ENCODE assay signal across 7 mouse cellular contexts in genomic region chr7:69810873-69811272, GRCm38 (mm10).
DNase-seq lines count a peak whose midpoint lies in the region; ATAC-seq and TF ChIP-seq lines count a peak whose summit lies in the region.

No protein-coding gene starts in this region.

- H3K27me3 ChIP-seq in liver, adult 2 months (ENCODE audit: control insufficient read depth, insufficient read depth, low read length) = no peaks in the 10 kb centered on the region
- H3K27me3 ChIP-seq in liver, embryonic 11.5 days (replicated peaks; ENCODE audit: control insufficient read depth, insufficient read depth, low read length) = no peaks in the 10 kb centered on the region
- H3K27me3 ChIP-seq in hindbrain, embryonic 15.5 days = peaks cover 2% of the 10 kb centered on the region; the same call in 1 of the 2 replicates
- peaks cover 7% of the 10 kb centered on the region for H3K27me3 ChIP-seq in midbrain, embryonic 13.5 days

- DNase-seq in liver, adult 2 months (ENCODE audit: extremely low read depth, low read depth, low spot score) = peak; percentile 2
- DNase-seq in liver, embryonic 11.5 days (ENCODE audit: low spot score) = no peak
- peak; percentile 57 for DNase-seq in embryo, embryonic 11 days
- no peak for DNase-seq in cerebellum, adult 9-10 months

- no peaks in the 10 kb centered on the region for H3K36me3 ChIP-seq in liver, adult 2 months (ENCODE audit: control insufficient read depth, insufficient read depth, low read length)
- no peaks in the 10 kb centered on the region for H3K36me3 ChIP-seq in liver, embryonic 11.5 days (ENCODE audit: control insufficient read depth, insufficient read depth, low read length)
- H3K36me3 ChIP-seq in hindbrain, embryonic 15.5 days = no peaks in the 10 kb centered on the region
- no peaks in the 10 kb centered on the region for H3K36me3 ChIP-seq in midbrain, embryonic 13.5 days

- TF ChIP-seq CTCF in liver, adult 2 months (IDR thresholded peaks at IDR 0.05; ENCODE audit: low read depth, low read length) = peak; percentile 12; the same call in 1 of the 2 replicates

- ATAC-seq in liver, embryonic 11.5 days (replicated peaks; ENCODE audit: low FRiP score) = no peak
- 0 out of 2 replicates have a peak, but pooled peaks have one; percentile 45 for ATAC-seq in hindbrain, embryonic 15.5 days (ENCODE audit: low FRiP score, low read depth)
- peak; percentile 73 for ATAC-seq in midbrain, embryonic 13.5 days
- ATAC-seq in megakaryocyte progenitor cell, adult 5-6 weeks (replicated peaks; ENCODE audit: poor library complexity) = no peak

- no peak for TF ChIP-seq POLR2A in liver, adult 2 months (IDR thresholded peaks at IDR 0.05; ENCODE audit: extremely low read depth, insufficient read depth, low read length)

- no peak overlapping the region for H3K27ac ChIP-seq in liver, adult 2 months (replicated peaks; ENCODE audit: insufficient read depth, low read depth, low read length)
- H3K27ac ChIP-seq in liver, embryonic 11.5 days (ENCODE audit: low read depth, low read length) = no peak overlapping the region
- no peak overlapping the region for H3K27ac ChIP-seq in hindbrain, embryonic 15.5 days (replicated peaks)
- H3K27ac ChIP-seq in midbrain, embryonic 13.5 days = no peak overlapping the region

- H3K4me3 ChIP-seq in liver, adult 2 months (ENCODE audit: insufficient read depth, low read depth, low read length) = no peak overlapping the region
- H3K4me3 ChIP-seq in liver, embryonic 11.5 days (ENCODE audit: low read depth, low read length) = no peak overlapping the region
- H3K4me3 ChIP-seq in hindbrain, embryonic 15.5 days = no peak overlapping the region
- H3K4me3 ChIP-seq in midbrain, embryonic 13.5 days (replicated peaks) = no peak overlapping the region

- H3K79me2 ChIP-seq in liver, adult 2 months (ENCODE audit: control insufficient read depth, insufficient read depth, low read length) = no peaks in the 10 kb centered on the region

- no peak overlapping the region for H3K9ac ChIP-seq in liver, adult 2 months (ENCODE audit: low read depth, low read length)
- H3K9ac ChIP-seq in liver, embryonic 11.5 days (ENCODE audit: low read depth, low read length) = no peak overlapping the region
- H3K9ac ChIP-seq in hindbrain, embryonic 15.5 days = no peak overlapping the region
- no peak overlapping the region for H3K9ac ChIP-seq in midbrain, embryonic 13.5 days (replicated peaks)

- no peaks in the 10 kb centered on the region for H3K9me3 ChIP-seq in liver, embryonic 11.5 days (ENCODE audit: control insufficient read depth, low read length)
- H3K9me3 ChIP-seq in hindbrain, embryonic 15.5 days = no peaks in the 10 kb centered on the region
- no peaks in the 10 kb centered on the region for H3K9me3 ChIP-seq in midbrain, embryonic 13.5 days

- H3K4me1 ChIP-seq in liver, adult 2 months (ENCODE audit: control insufficient read depth, insufficient read depth, low read length) = no peaks in the 10 kb centered on the region
- H3K4me1 ChIP-seq in liver, embryonic 11.5 days (replicated peaks; ENCODE audit: control insufficient read depth, insufficient read depth, low read length) = no peaks in the 10 kb centered on the region
- H3K4me1 ChIP-seq in hindbrain, embryonic 15.5 days (replicated peaks) = peaks cover 5% of the 10 kb centered on the region; the same call in 1 of the 2 replicates
- H3K4me1 ChIP-seq in midbrain, embryonic 13.5 days (replicated peaks) = 0 out of 2 replicates have a peak, but pooled peaks cover 7% of the 10 kb centered on the region

- WGBS in liver, adult 2 months = 33% methylated on average over 5 of the region's 5 CpGs
- 26% methylated on average over 5 of the region's 5 CpGs for WGBS in liver, embryonic 11.5 days
- 13% methylated on average over 5 of the region's 5 CpGs for WGBS in hindbrain, embryonic 15.5 days
- 25% methylated on average over 5 of the region's 5 CpGs for WGBS in midbrain, embryonic 13.5 days

- H3K4me2 ChIP-seq in liver, embryonic 11.5 days = no peak overlapping the region
- peak overlapping the region; percentile 40 for H3K4me2 ChIP-seq in hindbrain, embryonic 15.5 days
- H3K4me2 ChIP-seq in midbrain, embryonic 13.5 days (replicated peaks) = 0 out of 2 replicates have a peak overlapping the region, but pooled peaks have one; percentile 14

Comparison
In these comparisons a context has a peak if more than half of its experiments do, and no peak if none do; other contexts are left out.
1. DNase-seq: peak in liver, adult 2 months (single experiment) and embryo, embryonic 11 days (single experiment); none in liver, embryonic 11.5 days (single experiment) and cerebellum, adult 9-10 months (single experiment).
2. ATAC-seq: peak in hindbrain, embryonic 15.5 days (single experiment) and midbrain, embryonic 13.5 days (single experiment); none in liver, embryonic 11.5 days (single experiment) and megakaryocyte progenitor cell, adult 5-6 weeks (single experiment).